ENCODE assay signal across 28 mouse cellular contexts in genomic region chr8:110140156-110140555, GRCm38 (mm10). TPM values are rescaled to one million over a fixed set of nuclear protein-coding genes. Genes with fewer than 3 reads are reported as not detected.
"Had no signal": no experiment of that assay in that cellular context is flagged by ENCODE, and none has a peak within 500 bp of the region (broad histone marks: within the 10 kb centered on the region; RNA-seq: fewer than 3 reads in every experiment).

No protein-coding gene starts in this region.

- H3K27ac ChIP-seq: left cerebral cortex, adult 2 months; limb, embryonic 12.5 days; limb, embryonic 15.5 days; liver, embryonic 14.5 days; macrophage; midbrain, embryonic 12.5 days; midbrain, embryonic 15.5 days; neural tube, embryonic 13.5 days; stomach, embryonic 15.5 days had no signal

- H3K4me2 ChIP-seq: limb, embryonic 12.5 days; limb, embryonic 15.5 days; liver, embryonic 11.5 days; lung, embryonic 14.5 days; midbrain, embryonic 12.5 days; midbrain, embryonic 15.5 days; neural tube, embryonic 13.5 days; stomach, embryonic 15.5 days had no signal

- H3K9me3 ChIP-seq: limb, embryonic 12.5 days; limb, embryonic 15.5 days; midbrain, embryonic 12.5 days; midbrain, embryonic 15.5 days; neural tube, embryonic 13.5 days; stomach, embryonic 15.5 days had no signal

- H3K36me3 ChIP-seq: limb, embryonic 12.5 days; limb, embryonic 15.5 days; midbrain, embryonic 12.5 days; midbrain, embryonic 15.5 days; neural tube, embryonic 13.5 days; stomach, embryonic 15.5 days had no signal

- H3K4me3 ChIP-seq: left cerebral cortex, adult 2 months; limb, embryonic 12.5 days; limb, embryonic 15.5 days; midbrain, embryonic 12.5 days; midbrain, embryonic 15.5 days; neural tube, embryonic 13.5 days; stomach, embryonic 15.5 days had no signal

- H3K9ac ChIP-seq: limb, embryonic 12.5 days; limb, embryonic 15.5 days; liver, embryonic 14.5 days; liver, postnatal 0 days; lung, embryonic 14.5 days; midbrain, embryonic 12.5 days; midbrain, embryonic 15.5 days; neural tube, embryonic 13.5 days; stomach, embryonic 15.5 days had no signal

- H3K4me1 ChIP-seq: limb, embryonic 12.5 days; limb, embryonic 15.5 days; midbrain, embryonic 12.5 days; neural tube, embryonic 13.5 days; stomach, embryonic 15.5 days had no signal

- DNase-seq: kidney, adult 9 months; kidney, postnatal 14 days; kidney, postnatal 4 days; liver, postnatal 0 days; lung, embryonic 14.5 days; retina, postnatal 1 day; right cerebral cortex, postnatal 25 days; spleen, adult 18-20 months; thymus, postnatal 25 days had no signal

- H3K27me3 ChIP-seq: limb, embryonic 12.5 days; midbrain, embryonic 15.5 days; neural tube, embryonic 13.5 days; stomach, embryonic 15.5 days had no signal

RNA-seq across cellular contexts. Expression of gene Calb2, which starts 27.9 kb away (rescaled TPM):
- total RNA-seq: megakaryocyte, adult 5-6 weeks; neutrophil, adult 5-6 weeks had no signal
- polyA plus RNA-seq: liver, embryonic 14.5 days; liver, postnatal 0 days; macrophage had no signal

RNA-seq across cellular contexts. Expression of gene Gm17720, which starts 37.6 kb away (rescaled TPM):
- total RNA-seq: layer of hippocampus, adult 18-20 months; layer of hippocampus, postnatal 14 days; left cerebral cortex, adult 2 months; left cerebral cortex, postnatal 10 days; left cerebral cortex, postnatal 36 days; megakaryocyte, adult 5-6 weeks; neutrophil, adult 5-6 weeks had no signal
- polyA plus RNA-seq: kidney, embryonic 16.5 days; limb, embryonic 12.5 days; limb, embryonic 15.5 days; liver, embryonic 11.5 days; liver, embryonic 14.5 days; liver, postnatal 0 days; lung, embryonic 14.5 days; lung, postnatal 0 days; macrophage; midbrain, embryonic 12.5 days; midbrain, embryonic 15.5 days; neural tube, embryonic 13.5 days; stomach, embryonic 15.5 days; thymus, postnatal 0 days had no signal

RNA-seq across cellular contexts. Expression of gene Gm21964, which starts 39.1 kb away (rescaled TPM):
- total RNA-seq: layer of hippocampus, adult 18-20 months; layer of hippocampus, postnatal 14 days; left cerebral cortex, adult 2 months; left cerebral cortex, postnatal 10 days; left cerebral cortex, postnatal 36 days; megakaryocyte, adult 5-6 weeks; neutrophil, adult 5-6 weeks had no signal
- polyA plus RNA-seq: kidney, embryonic 16.5 days; limb, embryonic 12.5 days; limb, embryonic 15.5 days; liver, embryonic 11.5 days; liver, embryonic 14.5 days; liver, postnatal 0 days; lung, embryonic 14.5 days; lung, postnatal 0 days; macrophage; midbrain, embryonic 12.5 days; midbrain, embryonic 15.5 days; neural tube, embryonic 13.5 days; stomach, embryonic 15.5 days had no signal
